Mouse (Mus musculus): ENCODE measurements at regions not wholly inside any gene's neighbourhood (a gene's known extent, or its start where the extent isn't known, plus 50 kb on each side); places are given as distances from the start of the nearest gene placed in this dataset.
"Not testable (repeated sequence)": the region's sequence is repeated elsewhere in the genome, so short reads cannot be mapped to it uniquely, and the experiment has no call there.

GRCm38 (mm10) chr3:121584317-121584716 lies 52.1 kb upstream of the Slc44a3 start:
- no peak for DNase-seq (ENCODE audit: low read depth, low spot score)

DNA sequence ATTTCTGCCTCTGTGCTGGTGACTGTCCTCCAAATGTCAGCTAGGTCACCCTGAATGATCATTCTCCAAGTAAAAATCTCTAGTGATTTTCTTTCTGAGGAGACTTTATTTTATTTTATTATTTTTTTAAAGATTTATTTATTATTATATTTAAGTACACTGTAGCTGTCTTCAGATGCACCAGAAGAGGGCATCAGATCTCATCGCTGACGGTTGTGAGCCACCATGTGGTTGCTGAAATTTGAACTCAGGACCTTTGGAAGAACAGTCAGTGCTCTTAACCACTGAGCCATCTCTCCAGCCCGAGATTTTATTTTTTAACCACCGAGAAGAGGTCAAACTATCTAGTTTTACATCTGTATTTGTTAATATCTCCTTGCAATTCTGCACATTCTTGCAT lies 50.5 kb upstream of the Slc44a3 start:
- not testable (repeated sequence) for DNase-seq (ENCODE audit: low read depth, low spot score)
